Mouse (Mus musculus): ENCODE data around the gene 1700010B08Rik. TPM values are rescaled to one million over a fixed set of nuclear protein-coding genes. Genes with fewer than 3 reads are reported as not detected.
"Not testable (repeated sequence)": the region's sequence is repeated elsewhere in the genome, so short reads cannot be mapped to it uniquely, and the experiment has no call there.

The 1700010B08Rik gene
- polyA plus RNA-seq (2015; fragmentation: Nextera tagmentation; extraction: Ambion mirVana): 0.19 TPM in 1 of 2 replicates, not detected in the other

GRCm38 (mm10) chr2:173719115-173719514, at the start of gene 1700010B08Rik:
TSS of gene 1700010B08Rik (plus strand) at chr2:173719415.
- not testable (repeated sequence) for H3K9ac ChIP-seq; H3K36me3 ChIP-seq (replicated peaks); H3K4me3 ChIP-seq; H3K27ac ChIP-seq; H3K27me3 ChIP-seq (replicated peaks); H3K4me1 ChIP-seq; H3K4me2 ChIP-seq; H3K9me3 ChIP-seq; ATAC-seq (replicated peaks)
- 96% methylated on average over 6 of the region's 7 CpGs for WGBS

- Histone ChIP-seq H3K4me1 (0 out of 2 replicates have a peak, but pooled peaks cover 2% of the 10 kb centered on the region), H3K36me3 (replicated peaks) (0 out of 2 replicates have a peak, but pooled peaks cover 4% of the 10 kb centered on the region), H3K27ac (no peak overlapping the region), H3K9me3 (no peaks in the 10 kb centered on the region), H3K4me2 (no peak overlapping the region), H3K27me3 (replicated peaks) (no peaks in the 10 kb centered on the region), H3K9ac (no peak overlapping the region), H3K4me3 (no peak overlapping the region)
- no peak for ATAC-seq (replicated peaks)
- 62% methylated on average over 2 of the region's 2 CpGs for whole genome bisulfite sequencing
Measured at GRCm38 (mm10) chr2:173672328-173672896, 46.8 kb upstream of the 1700010B08Rik start.

GRCm38 (mm10) chr2:173673469-173673868, 45.7 kb upstream of the 1700010B08Rik start:
- no peak overlapping the region for H3K4me2 ChIP-seq
- no peak overlapping the region for H3K9ac ChIP-seq
- H3K36me3 ChIP-seq (replicated peaks): 0 out of 2 replicates have a peak, but pooled peaks cover 4% of the 10 kb centered on the region
- no peak overlapping the region for H3K4me3 ChIP-seq
- no peaks in the 10 kb centered on the region for H3K27me3 ChIP-seq (replicated peaks)
- no peak overlapping the region for H3K27ac ChIP-seq
- H3K9me3 ChIP-seq: no peaks in the 10 kb centered on the region
- H3K4me1 ChIP-seq: 0 out of 2 replicates have a peak, but pooled peaks cover 2% of the 10 kb centered on the region
- WGBS: 93% methylated on average over 1 of the region's 1 CpGs
- no peak for ATAC-seq (replicated peaks)

- no peak overlapping the region for H3K4me2 ChIP-seq
- H3K9me3 ChIP-seq: no peaks in the 10 kb centered on the region
- H3K4me3 ChIP-seq: no peak overlapping the region
- no peak for ATAC-seq (replicated peaks)
- H3K27ac ChIP-seq: no peak overlapping the region
- H3K36me3 ChIP-seq (replicated peaks): 0 out of 2 replicates have a peak, but pooled peaks cover 6% of the 10 kb centered on the region
- no peak overlapping the region for H3K9ac ChIP-seq
- 93% methylated on average over 2 of the region's 2 CpGs for WGBS
- no peaks in the 10 kb centered on the region for H3K27me3 ChIP-seq (replicated peaks)
- 0 out of 2 replicates have a peak, but pooled peaks cover 3% of the 10 kb centered on the region for H3K4me1 ChIP-seq
Measured at GRCm38 (mm10) chr2:173678593-173678992, 40.6 kb upstream of the 1700010B08Rik start.

- Histone ChIP-seq H3K27me3 (replicated peaks) (no peaks in the 10 kb centered on the region), H3K9me3 (no peaks in the 10 kb centered on the region), H3K4me2 (no peak overlapping the region), H3K9ac (no peak overlapping the region), H3K4me3 (no peak overlapping the region), H3K4me1 (0 out of 2 replicates have a peak, but pooled peaks cover 3% of the 10 kb centered on the region), H3K27ac (no peak overlapping the region), H3K36me3 (replicated peaks) (0 out of 2 replicates have a peak, but pooled peaks cover 5% of the 10 kb centered on the region)
- WGBS: 83% methylated on average over 3 of the region's 3 CpGs
- ATAC-seq (replicated peaks): no peak
Measured at GRCm38 (mm10) chr2:173679217-173679616, 40.0 kb upstream of the 1700010B08Rik start.

- no peak for ATAC-seq (replicated peaks)
- Histone ChIP-seq H3K9ac (no peak overlapping the region), H3K27ac (no peak overlapping the region), H3K4me2 (no peak overlapping the region), H3K9me3 (no peaks in the 10 kb centered on the region), H3K27me3 (replicated peaks) (no peaks in the 10 kb centered on the region), H3K4me3 (no peak overlapping the region), H3K4me1 (0 out of 2 replicates have a peak, but pooled peaks cover 3% of the 10 kb centered on the region), H3K36me3 (replicated peaks) (0 out of 2 replicates have a peak, but pooled peaks cover 2% of the 10 kb centered on the region)
- WGBS: 84% methylated on average over 1 of the region's 1 CpGs
Measured at GRCm38 (mm10) chr2:173680153-173680552, 39.1 kb upstream of the 1700010B08Rik start.

GRCm38 (mm10) chr2:173682773-173683172, 36.4 kb upstream of the 1700010B08Rik start:
- Histone ChIP-seq H3K27ac (no peak overlapping the region), H3K4me3 (no peak overlapping the region), H3K36me3 (replicated peaks) (0 out of 2 replicates have a peak, but pooled peaks cover 2% of the 10 kb centered on the region), H3K4me2 (no peak overlapping the region), H3K9ac (no peak overlapping the region), H3K4me1 (0 out of 2 replicates have a peak, but pooled peaks cover 3% of the 10 kb centered on the region), H3K27me3 (replicated peaks) (no peaks in the 10 kb centered on the region), H3K9me3 (no peaks in the 10 kb centered on the region)
- WGBS: 53% methylated on average over 10 of the region's 10 CpGs
- no peak for ATAC-seq (replicated peaks)

- no peaks in the 10 kb centered on the region for H3K27me3 ChIP-seq (replicated peaks)
- no peak overlapping the region for H3K4me3 ChIP-seq
- no peak overlapping the region for H3K9ac ChIP-seq
- H3K27ac ChIP-seq: no peak overlapping the region
- H3K4me2 ChIP-seq: no peak overlapping the region
- H3K9me3 ChIP-seq: no peaks in the 10 kb centered on the region
- 0 out of 2 replicates have a peak, but pooled peaks cover 2% of the 10 kb centered on the region for H3K36me3 ChIP-seq (replicated peaks)
- no peak for ATAC-seq (replicated peaks)
- 0 out of 2 replicates have a peak, but pooled peaks cover 3% of the 10 kb centered on the region for H3K4me1 ChIP-seq
- 91% methylated on average over 3 of the region's 3 CpGs for WGBS
Measured at GRCm38 (mm10) chr2:173685781-173686361, 33.3 kb upstream of the 1700010B08Rik start.

GRCm38 (mm10) chr2:173687363-173687762, 31.9 kb upstream of the 1700010B08Rik start:
- Histone ChIP-seq H3K9me3 (no peaks in the 10 kb centered on the region), H3K4me1 (0 out of 2 replicates have a peak, but pooled peaks cover 3% of the 10 kb centered on the region), H3K27ac (no peak overlapping the region), H3K27me3 (replicated peaks) (no peaks in the 10 kb centered on the region), H3K4me3 (no peak overlapping the region), H3K9ac (no peak overlapping the region), H3K4me2 (no peak overlapping the region), H3K36me3 (replicated peaks) (0 out of 2 replicates have a peak, but pooled peaks cover 2% of the 10 kb centered on the region)
- WGBS: 84% methylated on average over 5 of the region's 5 CpGs
- no peak for ATAC-seq (replicated peaks)

- Histone ChIP-seq H3K4me3 (no peak overlapping the region), H3K36me3 (replicated peaks) (no peaks in the 10 kb centered on the region), H3K27ac (no peak overlapping the region), H3K4me2 (no peak overlapping the region), H3K9ac (no peak overlapping the region), H3K27me3 (replicated peaks) (no peaks in the 10 kb centered on the region), H3K9me3 (no peaks in the 10 kb centered on the region), H3K4me1 (no peaks in the 10 kb centered on the region)
- no peak for ATAC-seq (replicated peaks)
Measured at GRCm38 (mm10) chr2:173689835-173690234, 29.4 kb upstream of the 1700010B08Rik start.

GRCm38 (mm10) chr2:173691748-173692147, 27.5 kb upstream of the 1700010B08Rik start:
- Histone ChIP-seq H3K4me3 (no peak overlapping the region), H3K27me3 (replicated peaks) (no peaks in the 10 kb centered on the region), H3K9me3 (no peaks in the 10 kb centered on the region), H3K4me2 (no peak overlapping the region), H3K36me3 (replicated peaks) (0 out of 2 replicates have a peak, but pooled peaks cover 3% of the 10 kb centered on the region), H3K27ac (no peak overlapping the region), H3K4me1 (no peaks in the 10 kb centered on the region), H3K9ac (no peak overlapping the region)
- ATAC-seq (replicated peaks): no peak
- WGBS: 83% methylated on average over 6 of the region's 6 CpGs

GRCm38 (mm10) chr2:173692693-173693092, 26.5 kb upstream of the 1700010B08Rik start:
- WGBS: 76% methylated on average over 2 of the region's 2 CpGs
- H3K4me1 ChIP-seq: no peaks in the 10 kb centered on the region
- H3K4me3 ChIP-seq: no peak overlapping the region
- H3K27ac ChIP-seq: no peak overlapping the region
- H3K9me3 ChIP-seq: no peaks in the 10 kb centered on the region
- H3K9ac ChIP-seq: no peak overlapping the region
- H3K36me3 ChIP-seq (replicated peaks): 0 out of 2 replicates have a peak, but pooled peaks cover 3% of the 10 kb centered on the region
- H3K4me2 ChIP-seq: no peak overlapping the region
- ATAC-seq (replicated peaks): no peak
- H3K27me3 ChIP-seq (replicated peaks): no peaks in the 10 kb centered on the region

All from midbrain, embryonic 15.5 days (tissue).